Mouse (Mus musculus): ENCODE results near the gene Kcnn3. TPM values are rescaled to one million over a fixed set of nuclear protein-coding genes. Genes with fewer than 3 reads are reported as not detected.

Gene Kcnn3
- polyA plus RNA-seq, 1 experiment from 2014 or later, result 3.8 TPM

DNA sequence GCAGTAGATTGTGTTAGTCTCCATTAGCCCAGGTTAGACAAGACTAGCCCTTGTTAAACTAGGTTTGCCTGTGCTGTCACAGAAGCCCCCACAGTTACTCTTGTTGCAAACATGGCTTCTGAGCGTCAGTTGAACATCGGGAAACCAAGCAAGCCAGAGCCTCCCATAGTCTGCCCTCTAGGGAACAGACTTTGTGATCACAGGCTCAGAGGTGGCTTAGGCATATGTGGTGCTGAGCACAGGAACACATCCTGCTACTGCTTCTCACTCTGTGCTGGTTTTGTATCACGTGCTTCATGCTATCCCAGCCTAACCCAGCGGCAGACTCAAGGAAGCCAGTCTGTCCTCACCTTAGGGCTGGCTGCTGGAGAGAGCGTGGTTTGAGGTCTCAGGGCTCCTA, 92.1 kb downstream of the Kcnn3 start:
- Histone ChIP-seq H3K4me2 (ENCODE audit: low read depth, low read length) (no peak overlapping the region), H3K4me3 (ENCODE audit: low read length) (no peak overlapping the region), H3K9ac (ENCODE audit: low read depth, low read length) (no peak overlapping the region), H3K4me1 (ENCODE audit: control insufficient read depth, insufficient read depth, low read length) (peaks cover 16% of the 10 kb centered on the region; the same call in 1 of the 2 replicates), H3K36me3 (ENCODE audit: control insufficient read depth, insufficient read depth, low read length) (no peaks in the 10 kb centered on the region), H3K27ac (ENCODE audit: low read length) (no peak overlapping the region), H3K9me3 (ENCODE audit: control insufficient read depth, low read length) (no peaks in the 10 kb centered on the region), H3K27me3 (replicated peaks; ENCODE audit: control insufficient read depth, insufficient read depth, low read length) (no peaks in the 10 kb centered on the region)
- ATAC-seq, result no peak
- 79% methylated on average over 5 of the region's 5 CpGs for WGBS

DNA sequence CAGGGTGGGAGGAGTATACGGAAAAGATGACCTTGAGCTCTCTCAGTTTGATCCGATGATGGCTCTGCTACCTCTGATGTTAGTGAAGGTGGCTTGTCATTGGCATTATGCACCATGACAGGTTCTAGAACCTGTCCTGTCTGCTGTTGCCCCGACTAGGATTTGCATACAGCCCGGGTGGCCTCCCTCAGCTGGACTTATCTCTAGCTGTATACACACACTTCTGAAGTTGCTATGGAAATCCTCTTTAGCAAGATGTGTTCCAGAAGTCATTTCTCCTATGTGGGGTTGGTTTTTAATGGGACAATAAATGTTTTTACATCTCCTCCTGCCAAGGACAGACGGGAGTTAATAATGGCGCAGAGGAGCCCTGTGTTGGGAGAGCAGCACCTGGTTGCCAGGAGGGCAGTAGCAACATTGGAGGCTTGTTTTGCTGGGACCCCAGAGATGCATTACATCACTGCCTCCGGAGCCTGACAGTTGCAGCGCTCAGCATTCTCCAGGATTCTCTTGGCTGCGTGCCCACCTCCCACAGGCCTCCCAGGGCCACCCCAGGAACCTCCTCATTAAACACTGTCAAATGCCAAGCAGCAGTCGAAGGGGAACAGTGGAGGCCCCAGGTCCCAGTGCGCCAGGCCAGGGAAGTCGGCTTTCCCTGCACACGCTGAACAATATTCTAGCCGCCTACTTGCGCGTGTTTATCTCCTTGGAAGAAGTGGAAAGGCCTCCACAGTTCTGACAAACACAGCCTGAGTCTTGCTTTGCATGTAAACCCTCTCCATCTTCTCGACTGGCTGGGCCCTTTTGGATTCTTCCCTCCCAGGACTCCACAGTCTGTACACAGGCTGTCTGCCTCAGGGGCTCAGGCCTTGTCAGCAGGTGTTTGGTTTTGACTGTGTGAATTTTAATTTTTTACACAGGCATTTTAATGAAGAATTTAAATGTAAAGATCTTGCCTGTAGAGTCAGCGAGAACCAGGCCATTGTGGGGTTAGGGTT, 93.9 kb downstream of the Kcnn3 start:
- H3K27me3 ChIP-seq (replicated peaks; ENCODE audit: control insufficient read depth, insufficient read depth, low read length), result no peaks in the 10 kb centered on the region
- WGBS, result 31% methylated on average over 18 of the region's 18 CpGs
- no peaks in the 10 kb centered on the region for H3K9me3 ChIP-seq (ENCODE audit: control insufficient read depth, low read length)
- ATAC-seq, result peak; percentile 90
- H3K27ac ChIP-seq (ENCODE audit: low read length), result peak overlapping the region; percentile 70
- H3K4me1 ChIP-seq (ENCODE audit: control insufficient read depth, insufficient read depth, low read length), result peaks cover 16% of the 10 kb centered on the region; the same call in 1 of the 2 replicates
- H3K4me2 ChIP-seq (ENCODE audit: low read depth, low read length), result no peak overlapping the region
- H3K4me3 ChIP-seq (ENCODE audit: low read length), result no peak overlapping the region
- no peaks in the 10 kb centered on the region for H3K36me3 ChIP-seq (ENCODE audit: control insufficient read depth, insufficient read depth, low read length)
- H3K9ac ChIP-seq (ENCODE audit: low read depth, low read length), result no peak overlapping the region

DNA sequence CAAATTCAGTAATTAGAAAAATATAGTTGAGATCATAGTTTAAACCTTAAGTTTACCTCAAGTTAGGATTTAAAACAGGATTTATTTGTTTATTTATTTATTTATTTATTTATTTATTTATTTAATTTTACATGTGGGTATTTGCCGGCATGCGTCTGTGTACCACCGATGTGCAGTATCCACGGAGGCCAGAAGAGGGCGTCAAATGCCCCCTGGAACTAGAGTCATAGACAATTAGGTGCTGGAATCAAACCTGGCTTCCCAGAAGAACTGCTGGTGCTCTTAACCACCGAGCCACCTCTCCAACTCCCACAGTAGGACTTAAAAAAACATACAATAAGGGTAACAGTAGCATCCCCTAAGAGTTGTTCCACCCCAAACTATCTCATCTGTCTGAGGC, 96.9 kb downstream of the Kcnn3 start:
- H3K4me2 ChIP-seq (ENCODE audit: low read depth, low read length), result no peak overlapping the region
- 65% methylated on average over 6 of the region's 6 CpGs for WGBS
- H3K4me1 ChIP-seq (ENCODE audit: control insufficient read depth, insufficient read depth, low read length), result peaks cover 16% of the 10 kb centered on the region; the same call in 1 of the 2 replicates
- no peaks in the 10 kb centered on the region for H3K36me3 ChIP-seq (ENCODE audit: control insufficient read depth, insufficient read depth, low read length)
- no peak for ATAC-seq
- H3K9ac ChIP-seq (ENCODE audit: low read depth, low read length), result no peak overlapping the region
- no peak overlapping the region for H3K27ac ChIP-seq (ENCODE audit: low read length)
- no peak overlapping the region for H3K4me3 ChIP-seq (ENCODE audit: low read length)
- H3K9me3 ChIP-seq (ENCODE audit: control insufficient read depth, low read length), result no peaks in the 10 kb centered on the region
- no peaks in the 10 kb centered on the region for H3K27me3 ChIP-seq (replicated peaks; ENCODE audit: control insufficient read depth, insufficient read depth, low read length)

DNA sequence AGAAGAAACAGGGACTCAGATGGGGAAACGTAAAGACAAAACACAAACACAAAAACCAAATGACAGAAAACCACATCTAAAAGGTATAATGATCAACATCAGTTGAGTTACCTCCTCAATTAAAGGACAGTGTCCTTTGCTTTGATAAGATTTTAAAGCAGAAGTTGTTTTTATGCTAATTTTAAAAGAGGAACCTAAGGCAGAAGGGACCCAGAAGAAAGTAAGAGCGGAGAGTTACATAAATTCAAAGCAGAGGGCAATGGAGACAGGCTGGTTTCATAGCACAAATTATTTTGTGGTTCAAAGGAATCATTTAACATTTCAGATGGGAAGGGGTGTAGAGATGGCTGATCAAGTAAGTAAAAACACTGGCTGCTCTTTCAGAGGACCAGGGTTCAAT, 97.4 kb downstream of the Kcnn3 start:
- no peak for ATAC-seq
- 89% methylated on average over 2 of the region's 2 CpGs for WGBS
- H3K4me2 ChIP-seq (ENCODE audit: low read depth, low read length), result no peak overlapping the region
- peaks cover 16% of the 10 kb centered on the region; the same call in 1 of the 2 replicates for H3K4me1 ChIP-seq (ENCODE audit: control insufficient read depth, insufficient read depth, low read length)
- no peak overlapping the region for H3K9ac ChIP-seq (ENCODE audit: low read depth, low read length)
- H3K4me3 ChIP-seq (ENCODE audit: low read length), result no peak overlapping the region
- H3K27ac ChIP-seq (ENCODE audit: low read length), result no peak overlapping the region
- H3K27me3 ChIP-seq (replicated peaks; ENCODE audit: control insufficient read depth, insufficient read depth, low read length), result no peaks in the 10 kb centered on the region
- H3K9me3 ChIP-seq (ENCODE audit: control insufficient read depth, low read length), result no peaks in the 10 kb centered on the region
- H3K36me3 ChIP-seq (ENCODE audit: control insufficient read depth, insufficient read depth, low read length), result no peaks in the 10 kb centered on the region

DNA sequence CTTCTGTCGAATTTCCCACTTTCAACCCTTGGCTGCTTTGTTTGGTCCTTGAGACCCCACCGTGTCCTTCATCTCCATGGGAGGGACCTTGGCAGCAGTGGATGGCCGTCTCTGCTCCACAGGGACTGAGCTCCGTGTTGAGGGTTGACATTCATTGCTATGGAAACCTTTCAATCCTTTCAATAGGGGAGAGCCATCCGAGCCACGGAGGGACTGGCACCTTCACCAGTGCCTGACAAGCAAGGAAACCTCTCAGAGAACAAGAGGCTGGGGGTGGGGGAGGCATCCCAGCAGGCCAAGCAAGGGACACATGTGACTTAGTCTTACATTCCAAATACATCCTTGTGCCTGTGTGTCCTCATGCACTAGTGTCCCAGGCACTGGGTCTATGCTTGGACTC, 102.9 kb downstream of the Kcnn3 start:
- H3K27ac ChIP-seq (ENCODE audit: low read length), result no peak overlapping the region
- H3K4me3 ChIP-seq (ENCODE audit: low read length), result no peak overlapping the region
- H3K4me2 ChIP-seq (ENCODE audit: low read depth, low read length), result no peak overlapping the region
- no peak for ATAC-seq
- WGBS, result 45% methylated on average over 6 of the region's 6 CpGs
- H3K36me3 ChIP-seq (ENCODE audit: control insufficient read depth, insufficient read depth, low read length), result no peaks in the 10 kb centered on the region
- H3K27me3 ChIP-seq (replicated peaks; ENCODE audit: control insufficient read depth, insufficient read depth, low read length), result no peaks in the 10 kb centered on the region
- H3K9me3 ChIP-seq (ENCODE audit: control insufficient read depth, low read length), result no peaks in the 10 kb centered on the region
- no peak overlapping the region for H3K9ac ChIP-seq (ENCODE audit: low read depth, low read length)
- no peaks in the 10 kb centered on the region; the same call in 1 of the 2 replicates for H3K4me1 ChIP-seq (ENCODE audit: control insufficient read depth, insufficient read depth, low read length)

DNA sequence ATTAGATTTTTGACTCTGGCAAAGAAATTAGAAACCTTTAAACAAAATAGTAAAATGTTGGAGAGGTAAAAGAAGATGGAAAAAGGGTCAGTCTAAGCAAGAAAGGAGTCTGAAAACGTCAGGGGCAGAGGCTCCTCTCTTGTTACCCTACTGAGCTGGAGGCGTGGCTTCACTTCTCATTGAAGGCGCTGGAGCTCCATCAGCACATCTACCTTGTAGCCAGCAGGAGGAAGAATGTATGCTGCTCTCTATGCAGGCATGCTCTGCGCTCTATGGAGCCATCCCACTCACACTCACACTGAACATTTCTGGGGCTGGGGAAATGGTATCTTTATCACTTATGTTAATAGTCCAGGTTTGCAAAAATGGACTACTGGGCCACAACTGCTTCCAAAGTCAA, 103.6 kb downstream of the Kcnn3 start:
- H3K36me3 ChIP-seq (ENCODE audit: control insufficient read depth, insufficient read depth, low read length), result no peaks in the 10 kb centered on the region
- H3K4me3 ChIP-seq (ENCODE audit: low read length), result no peak overlapping the region
- no peaks in the 10 kb centered on the region for H3K27me3 ChIP-seq (replicated peaks; ENCODE audit: control insufficient read depth, insufficient read depth, low read length)
- no peak overlapping the region for H3K27ac ChIP-seq (ENCODE audit: low read length)
- H3K4me1 ChIP-seq (ENCODE audit: control insufficient read depth, insufficient read depth, low read length), result no peaks in the 10 kb centered on the region; the same call in 1 of the 2 replicates
- 46% methylated on average over 4 of the region's 4 CpGs for WGBS
- no peaks in the 10 kb centered on the region for H3K9me3 ChIP-seq (ENCODE audit: control insufficient read depth, low read length)
- no peak overlapping the region for H3K9ac ChIP-seq (ENCODE audit: low read depth, low read length)
- no peak for ATAC-seq
- no peak overlapping the region for H3K4me2 ChIP-seq (ENCODE audit: low read depth, low read length)

DNA sequence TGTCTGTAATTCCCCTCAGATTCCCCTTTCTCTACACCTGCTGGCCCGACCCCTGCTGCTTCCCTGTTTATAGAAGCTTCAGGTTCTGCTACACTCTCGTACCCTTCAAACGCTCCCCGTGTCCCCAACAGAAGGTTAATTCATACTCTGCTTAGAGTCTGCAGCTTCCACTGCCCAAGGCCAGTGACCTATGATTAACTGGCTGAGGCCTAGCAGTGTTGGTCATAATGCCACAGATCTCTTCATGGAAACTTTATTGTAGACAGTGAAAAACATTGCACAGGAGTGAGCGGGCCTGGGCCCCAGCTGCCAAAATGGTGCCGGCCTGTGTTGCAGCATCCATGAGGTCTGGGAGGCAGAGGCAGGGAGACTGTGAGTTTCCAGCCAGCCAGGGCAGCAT, 104.0 kb downstream of the Kcnn3 start:
- 67% methylated on average over 6 of the region's 6 CpGs for WGBS
- no peak for ATAC-seq
- H3K4me2 ChIP-seq (ENCODE audit: low read depth, low read length), result no peak overlapping the region

DNA sequence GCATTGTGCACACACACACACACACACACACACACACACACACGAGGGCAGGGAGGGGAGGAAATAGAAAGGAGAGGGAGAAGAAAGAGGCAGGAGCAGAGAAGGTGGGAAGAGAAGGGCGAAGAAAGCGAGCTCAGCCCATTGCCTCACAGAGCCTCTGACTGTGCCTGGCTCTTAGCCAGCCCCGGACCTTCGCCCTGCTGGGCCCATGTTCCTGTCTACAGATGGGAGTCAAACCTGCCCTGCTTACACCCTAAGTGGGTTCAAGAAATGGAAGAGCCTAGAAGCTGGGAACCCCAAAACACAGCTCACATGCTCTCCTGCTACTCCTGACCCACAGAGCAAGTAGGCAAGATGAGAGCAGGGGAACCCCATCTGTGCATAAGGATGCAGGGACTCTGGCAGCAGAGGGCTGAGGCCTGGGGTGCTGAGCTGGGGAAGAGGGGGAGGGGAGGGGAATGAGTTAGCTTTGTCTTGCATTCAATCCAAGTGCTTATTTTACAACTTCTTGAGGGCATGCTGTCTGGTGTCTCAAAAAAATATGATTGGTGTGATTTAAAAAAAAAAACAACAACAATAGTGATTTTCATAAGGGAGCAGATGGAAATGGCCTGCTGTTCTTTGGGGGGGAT, 105.0 kb downstream of the Kcnn3 start:
- 65% methylated on average over 5 of the region's 5 CpGs for WGBS
- H3K27ac ChIP-seq (ENCODE audit: low read length), result no peak overlapping the region
- no peak for ATAC-seq

More for the DNA sequence above, 104.0 kb downstream of the Kcnn3 start:
- H3K4me3 ChIP-seq (ENCODE audit: low read length), result no peak overlapping the region
- no peak overlapping the region for H3K9ac ChIP-seq (ENCODE audit: low read depth, low read length)
- no peaks in the 10 kb centered on the region for H3K27me3 ChIP-seq (replicated peaks; ENCODE audit: control insufficient read depth, insufficient read depth, low read length)
- H3K4me1 ChIP-seq (ENCODE audit: control insufficient read depth, insufficient read depth, low read length), result no peaks in the 10 kb centered on the region; the same call in 1 of the 2 replicates
- H3K27ac ChIP-seq (ENCODE audit: low read length), result no peak overlapping the region
- H3K36me3 ChIP-seq (ENCODE audit: control insufficient read depth, insufficient read depth, low read length), result no peaks in the 10 kb centered on the region
- H3K9me3 ChIP-seq (ENCODE audit: control insufficient read depth, low read length), result no peaks in the 10 kb centered on the region

DNA sequence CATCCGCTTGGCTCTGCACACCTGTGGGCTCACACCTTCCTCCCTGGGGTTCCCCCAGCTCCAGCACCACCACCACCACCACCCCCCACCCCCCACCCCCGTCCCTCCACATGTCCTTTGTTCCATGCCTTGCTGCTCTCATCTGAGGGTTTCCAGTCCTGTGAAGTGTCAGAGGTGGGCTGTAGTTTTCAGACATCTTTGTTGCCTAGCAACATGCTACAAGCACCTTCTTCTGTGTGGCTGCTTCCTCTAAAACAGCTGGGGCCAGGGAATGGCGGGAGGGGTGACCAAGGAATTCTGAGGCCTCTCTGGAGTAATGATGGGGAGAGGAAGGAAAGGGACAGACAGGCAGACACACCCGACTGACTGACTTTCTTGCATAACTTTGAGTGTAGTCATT, 106.6 kb downstream of the Kcnn3 start:
- Histone ChIP-seq H3K4me2 (ENCODE audit: low read depth, low read length) (no peak overlapping the region), H3K9me3 (ENCODE audit: control insufficient read depth, low read length) (no peaks in the 10 kb centered on the region), H3K9ac (ENCODE audit: low read depth, low read length) (no peak overlapping the region), H3K36me3 (ENCODE audit: control insufficient read depth, insufficient read depth, low read length) (no peaks in the 10 kb centered on the region), H3K4me3 (ENCODE audit: low read length) (no peak overlapping the region), H3K4me1 (ENCODE audit: control insufficient read depth, insufficient read depth, low read length) (no peaks in the 10 kb centered on the region; the same call in 1 of the 2 replicates), H3K27me3 (replicated peaks; ENCODE audit: control insufficient read depth, insufficient read depth, low read length) (no peaks in the 10 kb centered on the region), H3K27ac (ENCODE audit: low read length) (no peak overlapping the region)
- WGBS, result 54% methylated on average over 4 of the region's 4 CpGs
- no peak for ATAC-seq

More for the DNA sequence above, 105.0 kb downstream of the Kcnn3 start:
- H3K9me3 ChIP-seq (ENCODE audit: control insufficient read depth, low read length), result no peaks in the 10 kb centered on the region
- no peaks in the 10 kb centered on the region; the same call in 1 of the 2 replicates for H3K4me1 ChIP-seq (ENCODE audit: control insufficient read depth, insufficient read depth, low read length)
- no peak overlapping the region for H3K9ac ChIP-seq (ENCODE audit: low read depth, low read length)
- no peaks in the 10 kb centered on the region for H3K27me3 ChIP-seq (replicated peaks; ENCODE audit: control insufficient read depth, insufficient read depth, low read length)
- no peaks in the 10 kb centered on the region for H3K36me3 ChIP-seq (ENCODE audit: control insufficient read depth, insufficient read depth, low read length)
- H3K4me3 ChIP-seq (ENCODE audit: low read length), result no peak overlapping the region
- no peak overlapping the region for H3K4me2 ChIP-seq (ENCODE audit: low read depth, low read length)

Measured in intestine, embryonic 16.5 days (tissue).